Mouse (Mus musculus): ENCODE results near the gene Dusp22. TPM values are rescaled to one million over a fixed set of nuclear protein-coding genes. Genes with fewer than 3 reads are reported as not detected.

Gene Dusp22
- polyA plus RNA-seq, 1 experiment from 2014 or later: 34.9 TPM

GRCm38 (mm10) chr13:30736721-30737120 lies 76.9 kb downstream of the Dusp22 start:
- ATAC-seq (ENCODE audit: low FRiP score) (no peak), DNase-seq (ENCODE audit: low spot score) (no peak)
- Histone ChIP-seq H3K9me3 (ENCODE audit: control insufficient read depth, low read length) (no peaks in the 10 kb centered on the region), H3K36me3 (replicated peaks; ENCODE audit: control insufficient read depth, insufficient read depth) (no peaks in the 10 kb centered on the region), H3K27me3 (ENCODE audit: control insufficient read depth, insufficient read depth, low read length) (no peaks in the 10 kb centered on the region), H3K27ac (no peak overlapping the region), H3K9ac (no peak overlapping the region), H3K4me2 (replicated peaks) (no peak overlapping the region), H3K4me1 (replicated peaks; ENCODE audit: control insufficient read depth, insufficient read depth, low read length) (no peaks in the 10 kb centered on the region), H3K4me3 (replicated peaks; ENCODE audit: low read length) (no peak overlapping the region)
- WGBS: 88% methylated on average over 5 of the region's 5 CpGs

- Histone ChIP-seq H3K4me1 (replicated peaks; ENCODE audit: control insufficient read depth, insufficient read depth, low read length) (no peaks in the 10 kb centered on the region), H3K4me3 (replicated peaks; ENCODE audit: low read length) (no peak overlapping the region), H3K9me3 (ENCODE audit: control insufficient read depth, low read length) (no peaks in the 10 kb centered on the region), H3K36me3 (replicated peaks; ENCODE audit: control insufficient read depth, insufficient read depth) (no peaks in the 10 kb centered on the region), H3K27me3 (ENCODE audit: control insufficient read depth, insufficient read depth, low read length) (no peaks in the 10 kb centered on the region), H3K27ac (no peak overlapping the region), H3K9ac (no peak overlapping the region), H3K4me2 (replicated peaks) (no peak overlapping the region)
- DNase-seq (ENCODE audit: low spot score) (no peak), ATAC-seq (ENCODE audit: low FRiP score) (no peak)
- WGBS: 86% methylated on average over 2 of the region's 2 CpGs
Measured at GRCm38 (mm10) chr13:30737257-30737656, 77.5 kb downstream of the Dusp22 start.

GRCm38 (mm10) chr13:30738310-30738840 lies 78.6 kb downstream of the Dusp22 start:
- Histone ChIP-seq H3K27ac (no peak overlapping the region), H3K27me3 (ENCODE audit: control insufficient read depth, insufficient read depth, low read length) (no peaks in the 10 kb centered on the region), H3K4me3 (replicated peaks; ENCODE audit: low read length) (no peak overlapping the region), H3K9ac (no peak overlapping the region), H3K9me3 (ENCODE audit: control insufficient read depth, low read length) (no peaks in the 10 kb centered on the region), H3K36me3 (replicated peaks; ENCODE audit: control insufficient read depth, insufficient read depth) (no peaks in the 10 kb centered on the region), H3K4me1 (replicated peaks; ENCODE audit: control insufficient read depth, insufficient read depth, low read length) (no peaks in the 10 kb centered on the region), H3K4me2 (replicated peaks) (no peak overlapping the region)
- DNase-seq (ENCODE audit: low spot score): no peak
- ATAC-seq (ENCODE audit: low FRiP score): no peak
- WGBS: 92% methylated on average over 4 of the region's 4 CpGs

- Histone ChIP-seq H3K36me3 (replicated peaks; ENCODE audit: control insufficient read depth, insufficient read depth) (no peaks in the 10 kb centered on the region), H3K27ac (no peak overlapping the region), H3K4me2 (replicated peaks) (no peak overlapping the region), H3K9me3 (ENCODE audit: control insufficient read depth, low read length) (no peaks in the 10 kb centered on the region), H3K27me3 (ENCODE audit: control insufficient read depth, insufficient read depth, low read length) (no peaks in the 10 kb centered on the region), H3K4me1 (replicated peaks; ENCODE audit: control insufficient read depth, insufficient read depth, low read length) (no peaks in the 10 kb centered on the region), H3K4me3 (replicated peaks; ENCODE audit: low read length) (no peak overlapping the region), H3K9ac (no peak overlapping the region)
- ATAC-seq (ENCODE audit: low FRiP score) (no peak), DNase-seq (ENCODE audit: low spot score) (no peak)
- 80% methylated on average over 5 of the region's 5 CpGs for WGBS
Measured at GRCm38 (mm10) chr13:30741172-30741571, 81.4 kb downstream of the Dusp22 start.

- Histone ChIP-seq H3K27ac (no peak overlapping the region), H3K9ac (no peak overlapping the region), H3K4me1 (replicated peaks; ENCODE audit: control insufficient read depth, insufficient read depth, low read length) (no peaks in the 10 kb centered on the region), H3K36me3 (replicated peaks; ENCODE audit: control insufficient read depth, insufficient read depth) (no peaks in the 10 kb centered on the region), H3K4me2 (replicated peaks) (no peak overlapping the region), H3K9me3 (ENCODE audit: control insufficient read depth, low read length) (no peaks in the 10 kb centered on the region), H3K4me3 (replicated peaks; ENCODE audit: low read length) (no peak overlapping the region), H3K27me3 (ENCODE audit: control insufficient read depth, insufficient read depth, low read length) (peaks cover 10% of the 10 kb centered on the region)
- DNase-seq (ENCODE audit: low spot score): no peak
- WGBS: 80% methylated on average over 6 of the region's 6 CpGs
- ATAC-seq (ENCODE audit: low FRiP score): no peak
Measured at GRCm38 (mm10) chr13:30742411-30742970, 82.7 kb downstream of the Dusp22 start.

- Histone ChIP-seq H3K27ac (no peak overlapping the region), H3K4me2 (replicated peaks) (no peak overlapping the region), H3K27me3 (ENCODE audit: control insufficient read depth, insufficient read depth, low read length) (peaks cover 36% of the 10 kb centered on the region), H3K4me1 (replicated peaks; ENCODE audit: control insufficient read depth, insufficient read depth, low read length) (peaks cover 13% of the 10 kb centered on the region), H3K9me3 (ENCODE audit: control insufficient read depth, low read length) (no peaks in the 10 kb centered on the region), H3K36me3 (replicated peaks; ENCODE audit: control insufficient read depth, insufficient read depth) (no peaks in the 10 kb centered on the region), H3K9ac (no peak overlapping the region), H3K4me3 (replicated peaks; ENCODE audit: low read length) (no peak overlapping the region)
- DNase-seq (ENCODE audit: low spot score) (no peak), ATAC-seq (ENCODE audit: low FRiP score) (no peak)
- WGBS: 82% methylated on average over 7 of the region's 7 CpGs
Measured at GRCm38 (mm10) chr13:30745121-30745520, 85.3 kb downstream of the Dusp22 start.

- no peak overlapping the region for H3K4me3 ChIP-seq (replicated peaks; ENCODE audit: low read length)
- no peaks in the 10 kb centered on the region for H3K36me3 ChIP-seq (replicated peaks; ENCODE audit: control insufficient read depth, insufficient read depth)
- WGBS: 83% methylated on average over 5 of the region's 5 CpGs
- H3K9ac ChIP-seq: no peak overlapping the region
- no peak overlapping the region for H3K27ac ChIP-seq
- DNase-seq (ENCODE audit: low spot score) (no peak), ATAC-seq (ENCODE audit: low FRiP score) (no peak)
- no peak overlapping the region for H3K4me2 ChIP-seq (replicated peaks)
- H3K4me1 ChIP-seq (replicated peaks; ENCODE audit: control insufficient read depth, insufficient read depth, low read length): peaks cover 20% of the 10 kb centered on the region
- H3K9me3 ChIP-seq (ENCODE audit: control insufficient read depth, low read length): no peaks in the 10 kb centered on the region
- peaks cover 56% of the 10 kb centered on the region for H3K27me3 ChIP-seq (ENCODE audit: control insufficient read depth, insufficient read depth, low read length)
Measured at GRCm38 (mm10) chr13:30747068-30747467, 87.3 kb downstream of the Dusp22 start.

- Histone ChIP-seq H3K27ac (no peak overlapping the region), H3K4me3 (replicated peaks; ENCODE audit: low read length) (no peak overlapping the region), H3K27me3 (ENCODE audit: control insufficient read depth, insufficient read depth, low read length) (peaks cover 60% of the 10 kb centered on the region), H3K4me2 (replicated peaks) (no peak overlapping the region), H3K9ac (no peak overlapping the region), H3K9me3 (ENCODE audit: control insufficient read depth, low read length) (no peaks in the 10 kb centered on the region), H3K36me3 (replicated peaks; ENCODE audit: control insufficient read depth, insufficient read depth) (no peaks in the 10 kb centered on the region), H3K4me1 (replicated peaks; ENCODE audit: control insufficient read depth, insufficient read depth, low read length) (peaks cover 20% of the 10 kb centered on the region)
- WGBS: 77% methylated on average over 11 of the region's 11 CpGs
- no peak for DNase-seq (ENCODE audit: low spot score)
- ATAC-seq (ENCODE audit: low FRiP score): no peak
Measured at GRCm38 (mm10) chr13:30747504-30747903, 87.7 kb downstream of the Dusp22 start.

- H3K9ac ChIP-seq: no peak overlapping the region
- H3K4me1 ChIP-seq (replicated peaks; ENCODE audit: control insufficient read depth, insufficient read depth, low read length): peaks cover 20% of the 10 kb centered on the region
- H3K9me3 ChIP-seq (ENCODE audit: control insufficient read depth, low read length): no peaks in the 10 kb centered on the region
- 0 out of 2 replicates have a peak overlapping the region, but pooled peaks have one; percentile 60 for H3K4me2 ChIP-seq (replicated peaks)
- DNase-seq (ENCODE audit: low spot score): no peak
- H3K4me3 ChIP-seq (replicated peaks; ENCODE audit: low read length): no peak overlapping the region
- no peaks in the 10 kb centered on the region for H3K36me3 ChIP-seq (replicated peaks; ENCODE audit: control insufficient read depth, insufficient read depth)
- ATAC-seq (ENCODE audit: low FRiP score): no peak
- 58% methylated on average over 11 of the region's 11 CpGs for WGBS
- H3K27ac ChIP-seq: no peak overlapping the region
- H3K27me3 ChIP-seq (ENCODE audit: control insufficient read depth, insufficient read depth, low read length): peaks cover 65% of the 10 kb centered on the region
Measured at GRCm38 (mm10) chr13:30748321-30748720, 88.5 kb downstream of the Dusp22 start.

Data from hindbrain, embryonic 14.5 days (tissue).